Mouse (Mus musculus) heart, embryonic 14.5 days (tissue): ENCODE measurements around the gene Ccdc181. TPM values are rescaled to one million over a fixed set of nuclear protein-coding genes. Genes with fewer than 3 reads are reported as not detected.
"Not testable (repeated sequence)": the region's sequence is repeated elsewhere in the genome, so short reads cannot be mapped to it uniquely, and the experiment has no call there.

Experiments
- ATAC-seq: fragments of 200-750 bp; cut with Nextera tagmentation; 2 replicates; pipeline ENCODE4 v1.8.0; 2017; ENCODE audit warnings: low read depth, moderate TSS enrichment; ENCODE audit not compliant: insufficient number of reproducible peaks, insufficient read depth, low FRiP score
- H3K27ac ChIP-seq, 2 experiments: fragments of 200-500 bp in 1 of 2; fragments of 300-500 bp in 1 of 2; sonication (generic) in 1 of 2; replicated peaks in 1 of 2; 2 replicates each; pipeline ENCODE4 v1.5.1; 2012 to 2014; ENCODE audit warnings: low read depth in 2 of 2, low read length in 2 of 2, control low read depth in 1 of 2, mild to moderate bottlenecking in 1 of 2, mixed read lengths in 1 of 2; ENCODE audit not compliant: control insufficient read depth in 1 of 2, insufficient read depth in 1 of 2
- H3K27me3 ChIP-seq: fragments of 300-500 bp; sonication (generic); 2 replicates; pipeline ENCODE4 v1.6.1; 2014; ENCODE audit warnings: mild to moderate bottlenecking, low read length, control low read depth; ENCODE audit not compliant: control insufficient read depth, insufficient read depth
- H3K36me3 ChIP-seq: fragments of 300-500 bp; sonication (generic); 2 replicates; pipeline ENCODE4 v1.6.1; 2014; ENCODE audit warnings: mild to moderate bottlenecking, control low read depth, low read length, mixed read lengths; ENCODE audit not compliant: control insufficient read depth, insufficient read depth
- H3K4me1 ChIP-seq, 2 experiments: fragments of 200-500 bp in 1 of 2; fragments of 300-500 bp in 1 of 2; sonication (generic) in 1 of 2; 2 replicates each; pipeline ENCODE4 v1.6.1; 2012 to 2014; ENCODE audit warnings: low read length in 2 of 2, control low read depth in 1 of 2, mixed read lengths in 1 of 2; ENCODE audit not compliant: control insufficient read depth in 2 of 2, insufficient read depth in 2 of 2
- H3K4me2 ChIP-seq: fragments of 300-500 bp; sonication (generic); 2 replicates; pipeline ENCODE4 v1.6.1; 2014; ENCODE audit warnings: mild to moderate bottlenecking, low read length
- H3K4me3 ChIP-seq, 2 experiments: fragments of 200-500 bp in 1 of 2; fragments of 300-500 bp in 1 of 2; sonication (generic) in 1 of 2; 2 replicates each; pipeline ENCODE4 v1.5.1; 2012 to 2014; ENCODE audit warnings: low read length in 2 of 2, mild to moderate bottlenecking in 2 of 2, control low read depth in 1 of 2, low read depth in 1 of 2, moderate library complexity in 1 of 2; ENCODE audit not compliant: control insufficient read depth in 1 of 2, insufficient read depth in 1 of 2
- H3K9ac ChIP-seq: fragments of 300-500 bp; sonication (generic); 2 replicates; pipeline ENCODE4 v1.6.1; 2014; ENCODE audit warnings: mild to moderate bottlenecking, low read length
- H3K9me3 ChIP-seq: fragments of 300-500 bp; sonication (generic); 2 replicates; pipeline ENCODE4 v1.6.1; 2016; ENCODE audit warnings: low read length, control low read depth; ENCODE audit not compliant: control insufficient read depth
- WGBS: fragments of 180-500 bp; shearing (Covaris S2); extraction: QIAGEN DNeasy Blood & Tissue Kit; methylation state at CpG from one replicate; pipeline ENCODE4 v1.1.7; 2014; 5-methylcytosine and 5-hydroxymethylcytosine counted together
- polyA plus RNA-seq: library from polyadenylated mRNA; unstranded; fragments of >200 nt; fragmentation: Nextera tagmentation; extraction: Ambion mirVana; gene quantifications from 2 replicates; pipeline ENCODE4 v1.2.1, GENCODE M21; 2014

The Ccdc181 gene
- 10.2 and 10.8 TPM in 2 replicates for polyA plus RNA-seq

- H3K4me1 ChIP-seq = no peaks in the 10 kb centered on the region
- peaks cover under 1% of the 10 kb centered on the region; the same call in 1 of the 2 replicates for H3K36me3 ChIP-seq
- H3K4me2 ChIP-seq = peak within 1 kb of the TSS; percentile 87
- H3K4me3 ChIP-seq = peak within 1 kb of the TSS; percentile 61 to 89
- ATAC-seq = peak; percentile 91
- no peaks in the 10 kb centered on the region for H3K9me3 ChIP-seq
- H3K27me3 ChIP-seq = no peaks in the 10 kb centered on the region
- peak within 1 kb of the TSS in 1 of 2 experiments; percentile 39; a peak in 1 of 4 replicates for H3K27ac ChIP-seq
- under 1% methylated on average over 31 of the region's 31 CpGs for WGBS
- peak within 1 kb of the TSS; percentile 76 for H3K9ac ChIP-seq
These were observed at the start of gene Ccdc181 for GRCm38 (mm10) chr1:164275455-164275954. Gene Ccdc181, plus strand, starts transcription at chr1:164275585.

- not testable (repeated sequence) for H3K4me1 ChIP-seq, H3K9ac ChIP-seq, H3K27me3 ChIP-seq, H3K4me2 ChIP-seq, H3K27ac ChIP-seq, H3K4me3 ChIP-seq, H3K9me3 ChIP-seq, ATAC-seq, H3K36me3 ChIP-seq
- 83% methylated on average over 2 of the region's 4 CpGs for WGBS
These were observed 43.3 kb upstream of the Ccdc181 start for GRCm38 (mm10) chr1:164231937-164232570.

- no peaks in the 10 kb centered on the region for H3K27me3 ChIP-seq
- no peak overlapping the region for H3K27ac ChIP-seq
- no peaks in the 10 kb centered on the region for H3K36me3 ChIP-seq
- H3K4me3 ChIP-seq = no peak overlapping the region
- ATAC-seq = no peak
- no peak overlapping the region for H3K4me2 ChIP-seq
- H3K9me3 ChIP-seq = no peaks in the 10 kb centered on the region
- WGBS = 53% methylated on average over 1 of the region's 1 CpGs
- H3K9ac ChIP-seq = no peak overlapping the region
- H3K4me1 ChIP-seq = no peaks in the 10 kb centered on the region
These were observed 41.9 kb upstream of the Ccdc181 start for GRCm38 (mm10) chr1:164233447-164233846.

- Histone ChIP-seq H3K4me2 (no peak overlapping the region), H3K27me3 (no peaks in the 10 kb centered on the region), H3K27ac (no peak overlapping the region), H3K9me3 (no peaks in the 10 kb centered on the region), H3K9ac (no peak overlapping the region), H3K4me1 (no peaks in the 10 kb centered on the region), H3K36me3 (no peaks in the 10 kb centered on the region), H3K4me3 (no peak overlapping the region)
- WGBS = 57% methylated on average over 7 of the region's 7 CpGs
- no peak for ATAC-seq
These were observed 40.3 kb upstream of the Ccdc181 start for GRCm38 (mm10) chr1:164235078-164235477.

- ATAC-seq = no peak
- Histone ChIP-seq H3K27ac (no peak overlapping the region), H3K4me2 (no peak overlapping the region), H3K27me3 (no peaks in the 10 kb centered on the region), H3K9me3 (no peaks in the 10 kb centered on the region), H3K36me3 (no peaks in the 10 kb centered on the region), H3K4me1 (no peaks in the 10 kb centered on the region), H3K9ac (no peak overlapping the region), H3K4me3 (no peak overlapping the region)
- WGBS = 58% methylated on average over 7 of the region's 7 CpGs
These were observed 39.3 kb upstream of the Ccdc181 start for GRCm38 (mm10) chr1:164236078-164236477.

- 76% methylated on average over 2 of the region's 2 CpGs for WGBS
- Histone ChIP-seq H3K27me3 (no peaks in the 10 kb centered on the region), H3K27ac (no peak overlapping the region), H3K4me2 (no peak overlapping the region), H3K4me1 (no peaks in the 10 kb centered on the region), H3K9me3 (no peaks in the 10 kb centered on the region), H3K36me3 (no peaks in the 10 kb centered on the region), H3K9ac (no peak overlapping the region), H3K4me3 (no peak overlapping the region)
- ATAC-seq = no peak
These were observed 33.9 kb upstream of the Ccdc181 start for GRCm38 (mm10) chr1:164241494-164241893.

- ATAC-seq = no peak
These were observed 32.6 kb upstream of the Ccdc181 start for GRCm38 (mm10) chr1:164242809-164243208.

GRCm38 (mm10) chr1:164247442-164247841 is 27.9 kb upstream of the Ccdc181 start:
- no peaks in the 10 kb centered on the region for H3K36me3 ChIP-seq
- WGBS = 28% methylated on average over 8 of the region's 8 CpGs
- H3K4me3 ChIP-seq = peak overlapping the region; percentile 76 to 92
- no peak for ATAC-seq
- H3K9me3 ChIP-seq = no peaks in the 10 kb centered on the region
- H3K27ac ChIP-seq = peak overlapping the region; percentile 96 to 99
- no peaks in the 10 kb centered on the region for H3K27me3 ChIP-seq
- peak overlapping the region; percentile 78 for H3K9ac ChIP-seq
- peak overlapping the region; percentile 77 for H3K4me2 ChIP-seq
- H3K4me1 ChIP-seq = peaks cover 11 to 28% of the 10 kb centered on the region in 2 experiments

More at GRCm38 (mm10) chr1:164242809-164243208, 32.6 kb upstream of the Ccdc181 start:
- Histone ChIP-seq H3K4me3 (no peak overlapping the region), H3K27me3 (no peaks in the 10 kb centered on the region), H3K4me2 (no peak overlapping the region), H3K4me1 (peaks cover 4 to 7% of the 10 kb centered on the region in 2 experiments), H3K9ac (no peak overlapping the region), H3K36me3 (no peaks in the 10 kb centered on the region), H3K9me3 (no peaks in the 10 kb centered on the region), H3K27ac (no peak overlapping the region)
- 52% methylated on average over 8 of the region's 8 CpGs for WGBS
